Mouse (Mus musculus): Measurements from ENCODE around the gene Asgr2.

DNA sequence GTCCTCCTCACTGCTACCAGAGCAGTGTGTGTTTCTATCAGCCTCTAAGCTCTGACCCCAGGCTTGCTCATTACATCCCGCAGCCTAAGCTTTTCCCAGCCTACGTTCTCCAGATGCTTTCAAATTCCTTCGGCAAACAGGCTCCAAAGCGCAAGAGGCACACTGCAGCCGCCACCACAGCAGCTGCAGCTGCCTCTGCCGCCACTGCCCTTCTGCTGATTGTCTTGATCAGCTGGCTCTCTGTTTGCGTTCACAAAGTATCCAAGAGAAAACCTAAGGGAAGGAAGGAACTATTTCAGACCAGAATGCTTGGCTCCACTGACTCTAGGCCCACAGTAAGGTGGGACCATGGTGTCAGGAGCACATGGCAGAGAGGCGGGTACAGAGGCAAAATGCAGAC lies 14.6 kb downstream of the Asgr2 start:
- no peak for TF ChIP-seq CTCF (IDR thresholded peaks at IDR 0.05; ENCODE audit: low read depth, low read length)
- TF ChIP-seq GATA1 (IDR thresholded peaks at IDR 0.05; ENCODE audit: borderline replicate concordance, low read length), result no peak

All from G1E (cell line).